Mouse (Mus musculus): ENCODE results near the gene Gm13769. TPM values are rescaled to one million over a fixed set of nuclear protein-coding genes. Genes with fewer than 3 reads are reported as not detected.
"Not testable (repeated sequence)": the region's sequence is repeated elsewhere in the genome, so short reads cannot be mapped to it uniquely, and the experiment has no call there.

Gm13769 gene
- 0.11 TPM in 1 of 2 replicates, not detected in the other for total RNA-seq (2012; rRNA removed)

DNA sequence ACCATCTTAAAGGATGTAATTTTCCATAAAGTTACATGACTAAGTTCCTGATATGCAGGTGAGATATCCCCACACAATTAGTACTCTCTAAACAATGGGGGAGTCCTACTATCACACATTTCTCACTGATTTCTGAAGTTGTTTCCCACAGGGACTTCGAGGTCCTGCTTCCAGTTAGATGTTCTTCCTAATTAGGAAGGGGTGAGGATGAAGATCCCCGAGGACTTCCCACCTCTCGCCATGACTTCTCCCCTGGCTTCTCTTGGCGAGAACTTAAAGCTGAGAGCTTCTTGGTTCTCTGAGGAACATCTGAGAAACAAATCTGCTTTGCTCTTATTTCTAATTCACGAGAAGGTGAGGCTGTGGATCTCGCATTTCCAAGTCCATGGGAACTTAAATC is at the start of gene Gm13769:
Gm13769 (plus strand) TSS at position 301 of the 400 bp plus-strand sequence.
- H3K9ac ChIP-seq (ENCODE audit: insufficient read depth, low read depth, low read length, poor library complexity, severe bottlenecking); H3K27ac ChIP-seq (ENCODE audit: insufficient read depth, low read depth, low read length, poor library complexity, severe bottlenecking); H3K9me3 ChIP-seq (ENCODE audit: control insufficient read depth, insufficient read depth, low read depth, low read length); H3K4me3 ChIP-seq (ENCODE audit: insufficient read depth in 1 of 2, low read depth in 1 of 2, low read length in 2 of 2, poor library complexity in 1 of 2, severe bottlenecking in 1 of 2); in situ Hi-C loops (cut with MboI; ENCODE audit: low sequenced_read_pairs in 2 of 2, unreplicated experiment in 2 of 2); H3K4me1 ChIP-seq (ENCODE audit: control insufficient read depth in 2 of 2, insufficient read depth in 2 of 2, low read length in 2 of 2, poor library complexity in 1 of 2); H3K36me3 ChIP-seq (ENCODE audit: control insufficient read depth, insufficient read depth, low read length, poor library complexity, severe bottlenecking); DNase-seq (ENCODE audit: low read depth, low spot score): not testable (repeated sequence)

GRCm38 (mm10) chr2:90292741-90293140 is 29.3 kb upstream of the Gm13769 start, which contains the start of gene Olfr1272:
Gene Olfr1272 (minus strand): TSS chr2:90292841.
- TF ChIP-seq MAFK (IDR thresholded peaks at IDR 0.05; ENCODE audit: insufficient read depth, low read depth, low read length) (no peak), CHD2 (IDR thresholded peaks at IDR 0.05; ENCODE audit: low read depth, low read length) (no peak), ZNF384 (IDR thresholded peaks at IDR 0.05; ENCODE audit: low read depth, low read length) (no peak), HCFC1 (IDR thresholded peaks at IDR 0.05; ENCODE audit: borderline replicate concordance, insufficient read depth, low read length) (no peak), ZC3H11A (IDR thresholded peaks at IDR 0.05; ENCODE audit: borderline replicate concordance, low read depth, low read length) (no peak)
- Histone ChIP-seq H3K36me3 (ENCODE audit: control insufficient read depth, insufficient read depth, low read length, poor library complexity, severe bottlenecking) (no peaks in the 10 kb centered on the region), H3K4me3 (ENCODE audit: insufficient read depth in 1 of 2, low read depth in 1 of 2, low read length in 2 of 2, poor library complexity in 1 of 2, severe bottlenecking in 1 of 2) (no peak within 1 kb of the TSS), H3K9ac (ENCODE audit: insufficient read depth, low read depth, low read length, poor library complexity, severe bottlenecking) (no peak within 1 kb of the TSS), H3K4me1 (ENCODE audit: control insufficient read depth in 2 of 2, insufficient read depth in 2 of 2, low read length in 2 of 2, poor library complexity in 1 of 2) (no peaks in the 10 kb centered on the region), H3K27ac (ENCODE audit: insufficient read depth, low read depth, low read length, poor library complexity, severe bottlenecking) (no peak within 1 kb of the TSS), H3K9me3 (ENCODE audit: control insufficient read depth, insufficient read depth, low read depth, low read length) (no peaks in the 10 kb centered on the region)
- in situ Hi-C loops (cut with MboI; ENCODE audit: low sequenced_read_pairs in 2 of 2, unreplicated experiment in 2 of 2), result no loop called here
- no peak for DNase-seq (ENCODE audit: low read depth, low spot score)

GRCm38 (mm10) chr2:90346694-90347093 is 24.7 kb downstream of the Gm13769 start:
- H3K9me3 ChIP-seq (ENCODE audit: control insufficient read depth, insufficient read depth, low read depth, low read length); DNase-seq (ENCODE audit: low read depth, low spot score); H3K36me3 ChIP-seq (ENCODE audit: control insufficient read depth, insufficient read depth, low read length, poor library complexity, severe bottlenecking); H3K4me1 ChIP-seq (ENCODE audit: control insufficient read depth in 2 of 2, insufficient read depth in 2 of 2, low read length in 2 of 2, poor library complexity in 1 of 2); H3K27ac ChIP-seq (ENCODE audit: insufficient read depth, low read depth, low read length, poor library complexity, severe bottlenecking); H3K9ac ChIP-seq (ENCODE audit: insufficient read depth, low read depth, low read length, poor library complexity, severe bottlenecking); in situ Hi-C loops (cut with MboI; ENCODE audit: low sequenced_read_pairs in 2 of 2, unreplicated experiment in 2 of 2); H3K4me3 ChIP-seq (ENCODE audit: insufficient read depth in 1 of 2, low read depth in 1 of 2, low read length in 2 of 2, poor library complexity in 1 of 2, severe bottlenecking in 1 of 2): not testable (repeated sequence)

DNA sequence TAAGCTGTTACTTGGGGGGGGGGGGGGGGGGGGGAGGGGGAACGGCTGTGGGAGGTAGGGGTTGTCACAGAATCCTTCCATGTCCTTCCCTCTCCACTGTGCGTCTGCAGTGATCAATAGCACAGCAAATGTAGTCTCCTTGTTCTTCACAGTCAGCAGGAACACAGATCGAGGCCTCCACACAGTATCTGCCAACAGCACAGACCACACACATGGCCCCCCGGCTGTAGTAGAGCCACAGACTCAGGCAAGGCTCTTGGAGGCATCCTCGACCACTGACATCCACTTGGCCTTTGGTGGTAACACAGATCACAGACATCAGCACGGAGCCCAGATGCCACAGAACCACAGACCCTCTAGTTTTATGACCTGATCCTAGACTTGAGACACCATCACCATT is 29.0 kb downstream of the Gm13769 start:
- H3K4me3 ChIP-seq (ENCODE audit: insufficient read depth in 1 of 2, low read depth in 1 of 2, low read length in 2 of 2, poor library complexity in 1 of 2, severe bottlenecking in 1 of 2); H3K4me1 ChIP-seq (ENCODE audit: control insufficient read depth in 2 of 2, insufficient read depth in 2 of 2, low read length in 2 of 2, poor library complexity in 1 of 2); H3K9me3 ChIP-seq (ENCODE audit: control insufficient read depth, insufficient read depth, low read depth, low read length); H3K36me3 ChIP-seq (ENCODE audit: control insufficient read depth, insufficient read depth, low read length, poor library complexity, severe bottlenecking); H3K9ac ChIP-seq (ENCODE audit: insufficient read depth, low read depth, low read length, poor library complexity, severe bottlenecking); DNase-seq (ENCODE audit: low read depth, low spot score); H3K27ac ChIP-seq (ENCODE audit: insufficient read depth, low read depth, low read length, poor library complexity, severe bottlenecking); in situ Hi-C loops (cut with MboI; ENCODE audit: low sequenced_read_pairs in 2 of 2, unreplicated experiment in 2 of 2): not testable (repeated sequence)

DNA sequence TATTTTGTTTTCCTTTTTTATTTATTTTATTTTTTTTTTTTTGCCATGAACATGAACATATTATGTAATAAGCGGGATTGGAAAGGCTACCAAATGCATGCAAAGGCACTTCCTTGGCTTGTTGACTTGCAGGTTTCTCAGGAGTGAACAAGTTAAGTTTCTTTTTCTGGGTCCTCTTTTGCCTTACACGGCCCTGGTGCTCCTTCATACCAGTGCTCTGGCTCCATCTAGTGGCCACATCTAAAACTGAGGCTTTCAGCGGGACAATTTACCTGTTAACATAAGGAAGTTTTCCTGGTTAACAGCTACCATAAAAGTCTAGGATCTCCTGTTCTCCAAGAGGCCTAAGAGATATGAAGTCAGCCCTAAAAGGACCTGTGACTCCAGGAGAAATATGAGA is 29.5 kb downstream of the Gm13769 start:
- in situ Hi-C loops (cut with MboI; ENCODE audit: low sequenced_read_pairs in 2 of 2, unreplicated experiment in 2 of 2); H3K4me1 ChIP-seq (ENCODE audit: control insufficient read depth in 2 of 2, insufficient read depth in 2 of 2, low read length in 2 of 2, poor library complexity in 1 of 2): not testable (repeated sequence)

DNA sequence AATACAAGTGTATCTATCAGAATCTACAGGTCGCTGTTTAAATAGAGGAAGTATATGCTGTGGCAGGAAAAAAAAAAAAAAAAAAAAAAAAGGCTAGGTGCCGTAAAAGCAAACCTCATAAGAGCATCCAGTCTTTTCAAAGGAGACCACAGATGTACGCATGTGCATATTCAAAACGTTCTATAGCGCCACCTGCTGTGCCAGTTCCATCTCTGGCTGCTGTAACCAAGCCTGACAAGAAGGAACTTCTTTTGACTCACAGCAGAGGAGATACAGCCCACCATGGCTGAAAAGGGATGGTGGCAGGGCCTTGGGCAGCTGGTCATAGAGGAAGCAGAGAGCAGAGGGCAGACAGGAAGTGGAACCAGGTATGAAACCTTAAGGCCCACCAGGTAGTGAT is 37.2 kb downstream of the Gm13769 start:
- H3K4me3 ChIP-seq (ENCODE audit: insufficient read depth in 1 of 2, low read depth in 1 of 2, low read length in 2 of 2, poor library complexity in 1 of 2, severe bottlenecking in 1 of 2); H3K27ac ChIP-seq (ENCODE audit: insufficient read depth, low read depth, low read length, poor library complexity, severe bottlenecking); H3K36me3 ChIP-seq (ENCODE audit: control insufficient read depth, insufficient read depth, low read length, poor library complexity, severe bottlenecking); H3K9me3 ChIP-seq (ENCODE audit: control insufficient read depth, insufficient read depth, low read depth, low read length); H3K9ac ChIP-seq (ENCODE audit: insufficient read depth, low read depth, low read length, poor library complexity, severe bottlenecking); in situ Hi-C loops (cut with MboI; ENCODE audit: low sequenced_read_pairs in 2 of 2, unreplicated experiment in 2 of 2); H3K4me1 ChIP-seq (ENCODE audit: control insufficient read depth in 2 of 2, insufficient read depth in 2 of 2, low read length in 2 of 2, poor library complexity in 1 of 2); DNase-seq (ENCODE audit: low read depth, low spot score): not testable (repeated sequence)

More for the DNA sequence above, 29.5 kb downstream of the Gm13769 start:
- not testable (repeated sequence) for H3K9me3 ChIP-seq (ENCODE audit: control insufficient read depth, insufficient read depth, low read depth, low read length); H3K27ac ChIP-seq (ENCODE audit: insufficient read depth, low read depth, low read length, poor library complexity, severe bottlenecking); H3K36me3 ChIP-seq (ENCODE audit: control insufficient read depth, insufficient read depth, low read length, poor library complexity, severe bottlenecking); H3K9ac ChIP-seq (ENCODE audit: insufficient read depth, low read depth, low read length, poor library complexity, severe bottlenecking); DNase-seq (ENCODE audit: low read depth, low spot score); H3K4me3 ChIP-seq (ENCODE audit: insufficient read depth in 1 of 2, low read depth in 1 of 2, low read length in 2 of 2, poor library complexity in 1 of 2, severe bottlenecking in 1 of 2)

- H3K4me1 ChIP-seq (ENCODE audit: control insufficient read depth in 2 of 2, insufficient read depth in 2 of 2, low read length in 2 of 2, poor library complexity in 1 of 2); H3K27ac ChIP-seq (ENCODE audit: insufficient read depth, low read depth, low read length, poor library complexity, severe bottlenecking); H3K4me3 ChIP-seq (ENCODE audit: insufficient read depth in 1 of 2, low read depth in 1 of 2, low read length in 2 of 2, poor library complexity in 1 of 2, severe bottlenecking in 1 of 2); DNase-seq (ENCODE audit: low read depth, low spot score); H3K9me3 ChIP-seq (ENCODE audit: control insufficient read depth, insufficient read depth, low read depth, low read length); H3K36me3 ChIP-seq (ENCODE audit: control insufficient read depth, insufficient read depth, low read length, poor library complexity, severe bottlenecking); H3K9ac ChIP-seq (ENCODE audit: insufficient read depth, low read depth, low read length, poor library complexity, severe bottlenecking); in situ Hi-C loops (cut with MboI; ENCODE audit: low sequenced_read_pairs in 2 of 2, unreplicated experiment in 2 of 2): not testable (repeated sequence)
These were observed 38.2 kb downstream of the Gm13769 start for GRCm38 (mm10) chr2:90360199-90360598.

Data from ES-E14 (cell line).